Mouse (Mus musculus): ENCODE results near the gene Rufy2. TPM values are rescaled to one million over a fixed set of nuclear protein-coding genes. Genes with fewer than 3 reads are reported as not detected.

The Rufy2 gene
- total and polyA plus RNA-seq, 3 experiments, result 4.9 to 6.8 (median 5.8) TPM

GRCm38 (mm10) chr10:63023749-63024579, 43.9 kb downstream of the Rufy2 start, which contains the start of the genes Hnrnph3 and Pbld2:
TSS of gene Hnrnph3 (minus strand) at chr10:63024217.
TSS of gene Pbld2 (plus strand) at chr10:63024315.
- TF ChIP-seq USF2 (conservative IDR thresholded peaks at IDR 0.05; ENCODE audit: low read depth, low read length) (peak; percentile 68), SIN3A (IDR thresholded peaks at IDR 0.05; ENCODE audit: low read length) (no peak), USF1 (IDR thresholded peaks at IDR 0.05; ENCODE audit: low read depth, low read length) (no peak), ZMIZ1 (IDR thresholded peaks at IDR 0.05; ENCODE audit: low read depth, low read length) (no peak), POLR2A (IDR thresholded peaks at IDR 0.05; ENCODE audit: low read depth, low read length) (peak; percentile 85), UBTF (IDR thresholded peaks at IDR 0.05; ENCODE audit: low read depth, low read length) (peak; percentile 99), RCOR1 (conservative IDR thresholded peaks at IDR 0.05; ENCODE audit: low read depth, low read length) (no peak), E2F4 (IDR thresholded peaks at IDR 0.05; ENCODE audit: insufficient replicate concordance, low read depth, low read length) (no peak), TBP (conservative IDR thresholded peaks at IDR 0.05; ENCODE audit: low read depth, low read length) (peak; percentile 97), MAX (IDR thresholded peaks at IDR 0.05; ENCODE audit: low read length) (no peak)

DNA sequence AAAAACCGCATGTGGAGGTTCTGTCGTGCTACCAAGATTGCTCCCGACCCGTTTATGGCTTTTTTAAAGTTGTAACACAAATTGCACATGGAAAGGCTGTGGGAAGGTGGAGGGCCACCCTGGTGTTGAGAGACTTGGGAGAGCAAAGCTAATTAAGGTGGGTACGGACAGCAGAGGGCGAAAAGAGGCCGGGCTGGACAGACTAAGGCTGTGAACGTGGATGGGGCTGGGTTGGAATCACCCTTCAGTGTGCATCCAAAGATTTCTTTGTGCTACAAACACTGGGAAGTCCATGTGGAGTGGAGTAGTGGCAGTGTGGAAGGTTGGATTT, 44.5 kb downstream of the Rufy2 start:
- Histone ChIP-seq H3K79me2 (replicated peaks; ENCODE audit: control insufficient read depth, extremely low read depth, insufficient read depth, poor library complexity, severe bottlenecking) (peaks cover 36% of the 10 kb centered on the region), H3K4me2 (ENCODE audit: insufficient read depth, low read depth, poor library complexity, severe bottlenecking) (peak overlapping the region; percentile 84), H3K4me1 (ENCODE audit: control insufficient read depth in 1 of 2, insufficient read depth in 2 of 2) (peaks cover 2 to 34% of the 10 kb centered on the region in 2 experiments; a peak in 3 of 4 replicates), H3K36me3 (replicated peaks in 1 of 2; ENCODE audit: control insufficient read depth in 1 of 2, insufficient read depth in 1 of 2, low read length in 1 of 2) (peaks cover 0 to 2% of the 10 kb centered on the region in 2 experiments), H3K9me3 (replicated peaks; ENCODE audit: low read length) (no peaks in the 10 kb centered on the region), H3K9ac (ENCODE audit: insufficient read depth, low read depth) (peak overlapping the region; percentile 92), H3K27me3 (replicated peaks) (no peaks in the 10 kb centered on the region), H3K4me3 (replicated peaks in 1 of 3; ENCODE audit: low read depth in 2 of 3, low read length in 2 of 3, poor library complexity in 1 of 3) (peak overlapping the region; percentile 63 to 91 (median 64)), H3K27ac (ENCODE audit: insufficient read depth, low read depth) (peak overlapping the region; percentile 81)
- TF ChIP-seq MAFK (IDR thresholded peaks at IDR 0.05; ENCODE audit: insufficient replicate concordance, low read length) (no peak), CHD1 (IDR thresholded peaks at IDR 0.05; ENCODE audit: low read depth, low read length) (no peak), ELF1 (IDR thresholded peaks at IDR 0.05; ENCODE audit: low read depth, low read length) (no peak), GABPA (IDR thresholded peaks at IDR 0.05; ENCODE audit: insufficient replicate concordance, low read depth, low read length) (no peak), TBP (conservative IDR thresholded peaks at IDR 0.05; ENCODE audit: low read depth, low read length) (no peak)
- dilution Hi-C loops (cut with MboI; ENCODE audit: extremely low pct_ligation_motif_present, extremely low pct_unique_long_range_greater_than_20kb, low sequenced_read_pairs) (no loop called here), in situ Hi-C loops (cut with MboI; ENCODE audit: low pct_ligation_motif_present, low pct_unique_long_range_greater_than_20kb, low sequenced_read_pairs) (no loop called here)
- no peak for DNase-seq (ENCODE audit: extremely low read depth)

More at GRCm38 (mm10) chr10:63023749-63024579, 43.9 kb downstream of the Rufy2 start, which contains the start of the genes Hnrnph3 and Pbld2:
- dilution Hi-C loops (cut with MboI; ENCODE audit: extremely low pct_ligation_motif_present, extremely low pct_unique_long_range_greater_than_20kb, low sequenced_read_pairs), result no loop called here
- in situ Hi-C loops (cut with MboI; ENCODE audit: low pct_ligation_motif_present, low pct_unique_long_range_greater_than_20kb, low sequenced_read_pairs), result no loop called here
- peak within 1 kb of the TSS; percentile 96 for H3K9ac ChIP-seq (ENCODE audit: insufficient read depth, low read depth)
- peak within 1 kb of the TSS; percentile 84 for H3K4me2 ChIP-seq (ENCODE audit: insufficient read depth, low read depth, poor library complexity, severe bottlenecking)
- peaks cover 42% of the 10 kb centered on the region for H3K79me2 ChIP-seq (replicated peaks; ENCODE audit: control insufficient read depth, extremely low read depth, insufficient read depth, poor library complexity, severe bottlenecking)
- peaks cover 4 to 37% of the 10 kb centered on the region in 2 experiments; a peak in 3 of 4 replicates for H3K4me1 ChIP-seq (ENCODE audit: control insufficient read depth in 1 of 2, insufficient read depth in 2 of 2)
- H3K27me3 ChIP-seq (replicated peaks), result no peaks in the 10 kb centered on the region
- peak within 1 kb of the TSS; percentile 97 for H3K27ac ChIP-seq (ENCODE audit: insufficient read depth, low read depth)
- H3K4me3 ChIP-seq (replicated peaks in 1 of 3; ENCODE audit: low read depth in 2 of 3, low read length in 2 of 3, poor library complexity in 1 of 3), result peak within 1 kb of the TSS; percentile 91 to 95 (median 92)
- peak; percentile 97 for DNase-seq (ENCODE audit: extremely low read depth)
- no peaks in the 10 kb centered on the region for H3K9me3 ChIP-seq (replicated peaks; ENCODE audit: low read length)
- peaks cover 0 to 6% of the 10 kb centered on the region in 2 experiments for H3K36me3 ChIP-seq (replicated peaks in 1 of 2; ENCODE audit: control insufficient read depth in 1 of 2, insufficient read depth in 1 of 2, low read length in 1 of 2)
